Mouse (Mus musculus): ENCODE measurements around the gene Hyal3.

The Hyal3 gene

DNA sequence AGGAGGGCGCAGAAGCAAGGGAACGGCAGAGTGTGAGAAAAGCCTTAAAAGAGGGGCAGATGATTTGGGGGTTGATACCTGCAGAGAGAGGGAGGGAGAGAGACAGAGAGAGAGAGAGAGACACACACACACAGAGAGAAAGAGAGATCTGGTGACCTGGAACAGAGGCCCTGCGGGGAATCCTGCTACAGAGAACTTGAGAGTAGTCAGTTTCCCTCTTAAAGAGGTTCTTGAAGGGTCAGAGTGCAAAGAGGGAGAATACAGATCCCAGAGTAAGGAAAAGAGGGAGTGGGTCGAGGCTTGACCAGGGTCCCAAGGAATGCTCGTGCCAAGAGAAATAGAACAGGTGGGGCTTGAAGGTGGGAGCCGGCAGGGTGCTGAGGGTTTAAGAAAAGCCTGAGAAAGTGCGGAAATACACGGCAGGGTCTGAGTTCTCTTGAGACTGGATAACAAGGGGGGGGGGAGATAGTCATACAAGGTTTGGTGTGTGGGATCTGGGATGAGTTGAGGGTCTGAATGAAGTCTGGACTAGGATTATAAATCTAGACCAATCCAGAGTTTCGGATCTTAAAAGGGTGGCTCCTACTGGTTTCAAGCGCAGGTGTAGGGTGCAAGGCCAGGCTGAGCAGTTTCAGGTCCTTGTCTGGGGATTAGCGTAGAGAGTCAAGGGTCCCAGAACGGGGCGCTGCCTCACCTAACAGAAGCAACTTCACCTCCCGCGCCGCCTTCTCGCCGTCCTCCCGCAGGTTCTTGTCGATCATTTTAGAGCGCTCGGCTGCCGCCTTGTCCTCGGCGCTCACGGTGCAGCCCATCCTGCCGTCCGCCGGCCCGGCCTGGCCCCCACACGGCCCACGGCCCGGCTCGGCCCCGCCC lies 54.0 kb downstream of the Hyal3 start:
- in situ Hi-C loops (cut with MseI, MboI) = no loop called here

DNA sequence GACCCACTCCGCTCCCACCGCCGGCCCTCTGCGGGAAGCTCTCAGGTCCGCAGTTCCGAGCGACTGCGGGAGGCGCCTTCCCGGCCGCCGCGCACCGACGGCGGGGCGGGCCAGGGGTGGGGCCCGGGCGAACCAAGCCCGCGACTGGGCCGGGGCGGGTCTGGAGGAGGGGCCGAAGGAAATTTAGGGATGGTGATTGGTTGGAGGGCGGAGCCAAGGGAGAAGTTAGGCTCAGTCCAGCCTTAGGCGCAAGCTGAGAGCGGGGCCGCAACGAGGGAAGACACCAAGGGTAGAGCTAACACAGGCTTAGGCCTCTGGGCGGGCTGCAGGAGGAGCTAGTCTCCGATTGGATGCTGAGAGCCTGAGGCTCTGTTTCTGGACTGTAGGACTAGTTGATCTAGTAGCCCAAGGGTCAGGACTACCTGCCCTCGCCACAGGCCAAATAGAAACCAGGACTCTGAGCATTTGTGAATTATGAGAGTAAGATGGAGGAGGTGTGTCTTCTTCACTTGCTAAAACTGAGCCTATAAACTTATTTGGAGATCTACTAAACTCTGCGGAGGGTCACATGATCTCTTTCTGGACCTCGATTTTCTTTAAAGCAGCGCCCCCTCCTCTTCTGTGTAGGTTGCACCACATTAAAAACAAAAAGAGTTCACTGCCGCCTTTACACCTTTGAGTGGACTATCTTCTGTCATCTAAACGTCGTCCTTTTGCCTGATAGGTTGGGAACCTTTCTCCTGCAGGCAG lies 54.8 kb downstream of the Hyal3 start, which contains the start of gene Gnai2:
Gnai2 (minus strand) TSS at position 89 of the 750 bp plus-strand sequence.
- in situ Hi-C loops (cut with MseI, MboI) = no loop called here

All from mouse trophoblast stem cell (cell line).